Mouse (Mus musculus) left cerebral cortex, postnatal 14 days (tissue): Measurements from ENCODE around the gene 1810049J17Rik. TPM values are rescaled to one million over a fixed set of nuclear protein-coding genes. Genes with fewer than 3 reads are reported as not detected.

Experiments
- DNase-seq, 2 experiments: peaks; one replicate each; pipeline ENCODE4 v3.0.0; 2021 to 2022; ENCODE audit warnings: low spot score in 2 of 2, mixed read lengths in 1 of 2
- intact Hi-C: fragments of 180-260 bp; cut with DNase I; formaldehyde crosslinking; loops from one replicate; pipeline ENCODE4 v1.15.1; 2025
- total RNA-seq, 2 experiments: library from RNA; stranded (reverse); gene quantifications; 2 replicates each; pipeline ENCODE4 v1.2.3; 2021

1810049J17Rik gene
- total RNA-seq, 2 experiments from 2014 or later: 0.85 to 1.2 TPM

DNA sequence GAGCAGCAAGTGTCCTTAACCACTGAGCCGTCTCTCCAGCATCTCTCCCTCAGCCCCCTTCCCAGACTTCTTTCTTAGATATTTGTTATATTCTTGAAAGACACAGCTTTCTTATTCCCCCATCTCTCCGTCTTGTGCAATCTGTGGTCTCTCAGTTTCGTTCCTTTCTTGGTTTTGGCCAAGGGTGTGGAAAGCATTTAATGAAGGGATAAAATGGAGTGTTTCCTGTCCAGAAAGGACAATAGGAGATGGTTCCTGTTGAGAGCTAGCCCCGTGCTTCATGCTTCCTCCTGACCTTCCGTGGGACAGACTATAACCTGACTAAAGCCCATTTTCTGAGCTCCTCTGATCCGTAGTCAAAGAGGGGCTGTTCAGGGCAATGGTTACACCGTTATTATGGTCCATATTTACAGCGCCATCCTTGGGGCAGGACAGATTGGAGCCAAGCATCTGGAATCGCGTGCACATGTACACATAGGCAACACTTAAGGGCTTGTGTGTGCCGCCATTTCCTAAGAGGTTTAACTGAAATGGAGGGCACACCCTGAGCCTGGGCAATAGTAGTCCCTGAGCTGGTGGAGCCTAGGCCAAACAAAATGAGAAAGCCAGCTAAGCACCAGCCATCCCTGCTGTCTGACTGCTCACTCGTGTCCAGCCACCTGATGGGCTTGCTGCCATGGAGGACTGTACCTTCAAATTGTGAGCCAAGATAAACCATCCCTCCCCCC is 48.2 kb downstream of the 1810049J17Rik start:
- no peak for DNase-seq
- intact Hi-C loops: loop anchor here (10.0 kb wide), 2 partner anchors 91 to 301 kb away; no protein-coding TSS in a partner anchor

Other genes with a start within 250 kb of the 1810049J17Rik start
- gene Zfr, start 204.1 kb downstream of the 1810049J17Rik start, total RNA-seq: 100 to 1,000 TPM; 347 to 349 TPM
- gene Mtmr12, start 116.9 kb downstream of the 1810049J17Rik start, total RNA-seq: 10 to 100 TPM; 20.4 to 31.3 TPM
- 100 to 1,000 TPM; 104 TPM for gene Golph3, start 449 bp downstream of the 1810049J17Rik start, total RNA-seq